Mouse (Mus musculus) G1E (cell line): ENCODE measurements at regions not wholly inside any gene's neighbourhood (a gene's known extent, or its start where the extent isn't known, plus 50 kb on each side); places are given as distances from the start of the nearest gene placed in this dataset.

Experiments used
- ATAC-seq: 2 replicates; pipeline ENCODE4 v1.8.0; 2016; ENCODE audit warnings: mild to moderate bottlenecking; ENCODE audit not compliant: insufficient number of reproducible peaks, poor library complexity, low FRiP score, severe bottlenecking; ENCODE audit errors: extremely low read depth
- DNase-seq: peaks from one replicate; pipeline ENCODE4 v3.0.0; 2012; ENCODE audit warnings: low spot score
- H3K27me3 ChIP-seq: 2 replicates; pipeline ENCODE4 v1.6.1; 2012; ENCODE audit warnings: mild to moderate bottlenecking, low read length, inconsistent platforms; ENCODE audit not compliant: insufficient read depth
- H3K36me3 ChIP-seq: replicated peaks from 2 replicates; pipeline ENCODE3; 2012; ENCODE audit warnings: mild to moderate bottlenecking, inconsistent platforms
- H3K4me1 ChIP-seq: 2 replicates; pipeline ENCODE4 v1.6.1; 2012; ENCODE audit warnings: low read depth, low read length, inconsistent platforms, mixed read lengths; ENCODE audit not compliant: insufficient read depth
- H3K4me3 ChIP-seq: 2 replicates; pipeline ENCODE4 v1.5.1; 2012; ENCODE audit warnings: low read depth, mild to moderate bottlenecking, inconsistent platforms, low read length, moderate library complexity, mixed read lengths
- H3K9me3 ChIP-seq: replicated peaks from 2 replicates; pipeline ENCODE4 v1.6.1; 2012; ENCODE audit warnings: inconsistent platforms
- CTCF ChIP-seq: IDR thresholded peaks from 2 replicates; pipeline ENCODE4 v1.5.1; 2012; ENCODE audit warnings: low read depth, low read length, inconsistent platforms, mixed read lengths
- GATA1 ChIP-seq: IDR thresholded peaks from 2 replicates; pipeline ENCODE4 v1.6.1; 2012; ENCODE audit warnings: borderline replicate concordance, low read length, inconsistent platforms, mixed read lengths
- GATA2 ChIP-seq: IDR thresholded peaks from 2 replicates; pipeline ENCODE4 v1.6.1; 2012; ENCODE audit warnings: low read depth, low read length, inconsistent platforms, borderline replicate concordance
- POLR2AphosphoS5 ChIP-seq: IDR thresholded peaks from 2 replicates; pipeline ENCODE4 v1.6.1; 2012; ENCODE audit warnings: low read depth, low read length, inconsistent platforms; ENCODE audit not compliant: insufficient replicate concordance
- TAL1 ChIP-seq: conservative IDR thresholded peaks from 2 replicates; pipeline ENCODE4 v1.6.1; 2012; ENCODE audit warnings: low read depth, low read length, inconsistent platforms, mixed read lengths

DNA sequence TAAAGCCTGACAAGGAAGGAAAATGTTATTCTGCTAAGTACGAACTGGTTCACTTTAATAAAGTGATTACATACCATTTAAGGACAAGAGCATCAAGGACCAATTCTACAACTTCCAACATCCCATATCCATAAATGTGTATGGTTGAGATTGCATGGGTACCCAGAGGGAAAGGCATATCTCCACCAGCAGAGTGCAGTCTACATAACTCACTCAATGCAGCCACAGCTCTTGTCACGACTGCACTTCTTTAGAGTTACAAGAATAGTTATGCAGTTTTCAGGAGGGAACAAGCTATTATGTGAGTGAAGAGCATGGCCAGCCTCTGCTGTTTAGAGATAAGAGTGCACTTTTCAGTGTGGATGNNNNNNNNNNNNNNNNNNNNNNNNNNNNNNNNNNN lies 173.1 kb downstream of the Il15 start:
- DNase-seq (no peak), ATAC-seq (no peak)
- Histone ChIP-seq H3K4me3 (no peak overlapping the region), H3K27me3 (no peaks in the 10 kb centered on the region), H3K9me3 (no peaks in the 10 kb centered on the region), H3K36me3 (no peaks in the 10 kb centered on the region), H3K4me1 (no peaks in the 10 kb centered on the region)
- TF ChIP-seq CTCF (no peak), TAL1 (0 out of 2 replicates have a peak, but pooled peaks have one; percentile 6), POLR2AphosphoS5 (no peak), GATA1 (no peak), GATA2 (no peak)

- Histone ChIP-seq H3K27me3 (no peaks in the 10 kb centered on the region), H3K4me1 (no peaks in the 10 kb centered on the region), H3K36me3 (no peaks in the 10 kb centered on the region), H3K4me3 (no peak overlapping the region), H3K9me3 (no peaks in the 10 kb centered on the region)
- TF ChIP-seq POLR2AphosphoS5 (no peak), CTCF (no peak), TAL1 (no peak), GATA2 (no peak)
- ATAC-seq: no peak
- no peak for DNase-seq
These were observed 201.3 kb downstream of the Il15 start for GRCm38 (mm10) chr8:82201746-82202145.

- no peak for DNase-seq
- Histone ChIP-seq H3K27me3 (no peaks in the 10 kb centered on the region), H3K4me1 (no peaks in the 10 kb centered on the region), H3K4me3 (no peak overlapping the region), H3K9me3 (no peaks in the 10 kb centered on the region), H3K36me3 (no peaks in the 10 kb centered on the region)
- TF ChIP-seq GATA1: no peak
- TF ChIP-seq TAL1: no peak
- TF ChIP-seq CTCF: no peak
- TF ChIP-seq GATA2: no peak
- TF ChIP-seq POLR2AphosphoS5: no peak
- no peak for ATAC-seq
These were observed 202.8 kb downstream of the Il15 start for GRCm38 (mm10) chr8:82200176-82200575.

DNA sequence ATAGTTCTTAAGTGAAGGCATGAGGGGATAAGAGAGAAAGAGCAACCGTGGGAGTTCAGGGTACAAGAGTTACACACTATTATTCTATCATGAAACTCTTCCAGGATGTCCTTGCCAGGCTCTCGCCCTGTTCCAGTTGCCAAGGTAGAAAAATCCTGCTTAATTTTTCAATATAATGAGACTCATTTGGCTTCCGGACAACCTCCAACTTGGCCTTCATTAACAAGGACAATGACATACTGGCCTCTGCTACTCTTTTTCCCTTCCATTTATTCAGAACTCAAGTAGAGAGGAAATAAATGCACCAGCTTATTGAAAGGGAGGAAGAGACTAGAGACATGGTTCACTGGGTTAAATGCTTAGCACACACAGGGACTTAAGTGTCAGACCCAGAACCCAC lies 206.5 kb downstream of the Il15 start:
- Histone ChIP-seq H3K9me3 (no peaks in the 10 kb centered on the region), H3K27me3 (no peaks in the 10 kb centered on the region), H3K36me3 (no peaks in the 10 kb centered on the region), H3K4me1 (no peaks in the 10 kb centered on the region), H3K4me3 (no peak overlapping the region)
- DNase-seq (no peak), ATAC-seq (no peak)
- TF ChIP-seq POLR2AphosphoS5 (no peak), GATA2 (no peak), GATA1 (no peak), CTCF (no peak), TAL1 (no peak)

DNA sequence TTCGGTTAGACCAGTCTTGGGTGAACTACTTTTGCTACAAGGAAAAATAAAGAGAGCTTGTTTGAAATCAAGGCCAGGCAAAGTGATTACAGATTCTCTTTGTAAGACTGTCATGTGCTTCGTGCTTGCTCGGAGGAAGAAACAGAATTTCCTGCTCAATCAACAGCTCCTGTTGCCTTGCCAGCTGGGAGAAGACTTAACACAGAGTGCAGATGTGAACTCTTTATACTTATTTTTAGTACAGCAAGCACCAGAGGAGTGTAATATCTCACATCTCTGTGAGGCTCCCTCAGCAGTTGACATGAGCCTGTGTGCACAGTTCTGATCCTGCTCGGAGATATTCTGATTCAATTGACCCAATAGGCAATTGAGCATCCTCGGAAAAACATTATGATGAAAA lies 207.9 kb downstream of the Il15 start:
- no peak for TF ChIP-seq TAL1
- TF ChIP-seq CTCF: no peak
- no peak for TF ChIP-seq GATA1
- TF ChIP-seq POLR2AphosphoS5: no peak
- TF ChIP-seq GATA2: no peak
- H3K9me3 ChIP-seq: no peaks in the 10 kb centered on the region
- ATAC-seq (no peak), DNase-seq (no peak)
- H3K36me3 ChIP-seq: no peaks in the 10 kb centered on the region
- H3K4me3 ChIP-seq: no peak overlapping the region
- H3K27me3 ChIP-seq: no peaks in the 10 kb centered on the region
- no peaks in the 10 kb centered on the region for H3K4me1 ChIP-seq

DNA sequence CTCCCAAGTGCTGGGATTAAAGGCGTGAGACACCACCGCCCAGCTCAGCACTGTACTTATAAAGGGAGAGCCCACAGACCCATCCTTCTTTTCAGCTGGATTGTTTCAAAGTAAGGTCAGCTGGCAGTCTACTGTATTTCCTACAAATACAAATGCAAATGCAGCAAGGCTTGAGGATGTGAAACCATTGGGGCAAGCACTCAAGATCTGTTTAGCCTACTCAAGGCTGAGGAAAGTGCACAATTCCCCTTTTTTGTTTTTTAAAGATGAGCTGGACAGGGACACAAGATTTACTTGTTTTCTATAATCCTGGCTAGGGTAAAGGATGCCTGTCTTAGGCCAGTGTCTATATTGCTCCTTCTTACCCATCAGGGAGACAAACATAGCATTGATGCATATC lies 212.0 kb downstream of the Il15 start:
- H3K36me3 ChIP-seq: no peaks in the 10 kb centered on the region
- H3K9me3 ChIP-seq: no peaks in the 10 kb centered on the region
- no peak for DNase-seq
- H3K4me3 ChIP-seq: no peak overlapping the region
- H3K4me1 ChIP-seq: no peaks in the 10 kb centered on the region; the same call in none of the 2 replicates
- TF ChIP-seq GATA2 (no peak), TAL1 (no peak), GATA1 (no peak), CTCF (no peak), POLR2AphosphoS5 (no peak)
- no peak for ATAC-seq
- no peaks in the 10 kb centered on the region for H3K27me3 ChIP-seq
